In the genomic region with DNA sequence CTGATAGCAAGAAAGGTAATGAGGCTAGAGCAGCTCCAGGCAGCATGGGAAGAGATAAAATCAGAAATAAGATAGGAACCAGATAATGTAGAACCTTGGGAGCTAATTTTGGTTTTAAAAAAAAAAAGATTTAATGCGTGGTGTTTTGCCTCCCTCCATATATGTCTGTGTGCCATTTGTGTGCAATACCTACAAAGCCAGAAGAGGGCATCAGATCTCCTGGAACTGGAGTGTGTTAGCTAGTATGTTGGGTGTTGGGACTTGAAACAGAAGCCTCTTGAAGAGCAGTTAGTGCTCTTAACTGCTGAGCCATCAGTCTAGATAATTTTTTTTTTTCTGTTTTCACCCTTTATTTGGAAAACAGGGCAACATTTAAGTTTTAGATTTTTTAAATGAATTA, we compare ENCODE assay signal across 8 mouse cellular contexts. TPM values are rescaled to one million over a fixed set of nuclear protein-coding genes. Genes with fewer than 3 reads are reported as not detected.
DNase-seq lines count a peak whose midpoint lies in the region; ATAC-seq and TF ChIP-seq lines count a peak whose summit lies in the region.
"Had no signal": no experiment of that assay in that cellular context is flagged by ENCODE, and none has a peak within 500 bp of the region (broad histone marks: within the 10 kb centered on the region; RNA-seq: fewer than 3 reads in every experiment).

No protein-coding gene starts in this region.

- H3K9me3 ChIP-seq in midbrain, postnatal 0 days (ENCODE audit: low read length), result no peaks in the 10 kb centered on the region
- no peaks in the 10 kb centered on the region for H3K9me3 ChIP-seq in midbrain, embryonic 16.5 days (replicated peaks; ENCODE audit: control insufficient read depth, low read length, poor library complexity, severe bottlenecking)
- no peaks in the 10 kb centered on the region for H3K9me3 ChIP-seq in lung, postnatal 0 days (ENCODE audit: low read length)
- H3K9me3 ChIP-seq: megakaryocyte, embryonic 14.5 days had no signal

- 15% methylated on average over 1 of the region's 1 CpGs for WGBS in midbrain, postnatal 0 days
- 15% methylated on average over 1 of the region's 1 CpGs for WGBS in midbrain, embryonic 16.5 days
- WGBS in lung, postnatal 0 days, result 0% methylated on average over 1 of the region's 1 CpGs

- no peak for ATAC-seq in midbrain, postnatal 0 days (ENCODE audit: low FRiP score)
- ATAC-seq in midbrain, embryonic 16.5 days, result no peak
- ATAC-seq in lung, postnatal 0 days, result peak; percentile 27; the same call in 1 of the 2 replicates

- H3K36me3 ChIP-seq in midbrain, postnatal 0 days (ENCODE audit: insufficient read depth, low read length), result no peaks in the 10 kb centered on the region
- H3K36me3 ChIP-seq in midbrain, embryonic 16.5 days (ENCODE audit: control insufficient read depth, insufficient read depth, low read length), result no peaks in the 10 kb centered on the region
- H3K36me3 ChIP-seq in lung, postnatal 0 days (ENCODE audit: insufficient read depth, low read length), result no peaks in the 10 kb centered on the region
- no peaks in the 10 kb centered on the region for H3K36me3 ChIP-seq in splenic B cell, adult 2 months (ENCODE audit: control insufficient read depth, insufficient read depth, low read length, poor library complexity, severe bottlenecking)

- no peak overlapping the region for H3K4me3 ChIP-seq in midbrain, postnatal 0 days (ENCODE audit: low read depth, low read length)
- no peak overlapping the region for H3K4me3 ChIP-seq in midbrain, embryonic 16.5 days (ENCODE audit: low read depth, low read length)
- H3K4me3 ChIP-seq in lung, postnatal 0 days (ENCODE audit: low read depth, low read length), result no peak overlapping the region
- H3K4me3 ChIP-seq: megakaryocyte, embryonic 14.5 days had no signal

- no peaks in the 10 kb centered on the region for H3K27me3 ChIP-seq in midbrain, postnatal 0 days (ENCODE audit: insufficient read depth, low read length)
- no peaks in the 10 kb centered on the region for H3K27me3 ChIP-seq in midbrain, embryonic 16.5 days (ENCODE audit: control insufficient read depth, insufficient read depth, low read depth, low read length)
- H3K27me3 ChIP-seq in lung, postnatal 0 days (replicated peaks; ENCODE audit: insufficient read depth, low read length), result no peaks in the 10 kb centered on the region
- H3K27me3 ChIP-seq in splenic B cell, adult 2 months (ENCODE audit: control insufficient read depth, insufficient read depth, low read length, poor library complexity, severe bottlenecking), result no peaks in the 10 kb centered on the region
- H3K27me3 ChIP-seq: megakaryocyte, embryonic 14.5 days had no signal

- H3K27ac ChIP-seq in midbrain, postnatal 0 days (ENCODE audit: low read depth, low read length), result no peak overlapping the region
- H3K27ac ChIP-seq in midbrain, embryonic 16.5 days (ENCODE audit: low read length), result no peak overlapping the region
- H3K27ac ChIP-seq in lung, postnatal 0 days (ENCODE audit: low read length), result no peak overlapping the region

- TF ChIP-seq CTCF in midbrain, postnatal 0 days (IDR thresholded peaks at IDR 0.05), result peak; percentile 73
- peak; percentile 83 for TF ChIP-seq CTCF in lung, postnatal 0 days (IDR thresholded peaks at IDR 0.05)

- H3K9ac ChIP-seq in midbrain, postnatal 0 days (replicated peaks; ENCODE audit: low read length, poor library complexity, severe bottlenecking), result no peak overlapping the region
- no peak overlapping the region for H3K9ac ChIP-seq in midbrain, embryonic 16.5 days (ENCODE audit: low read depth, low read length)
- no peak overlapping the region for H3K9ac ChIP-seq in lung, postnatal 0 days (replicated peaks; ENCODE audit: low read depth)

- no peak for TF ChIP-seq EP300 in lung, postnatal 0 days (IDR thresholded peaks at IDR 0.05)

- H3K4me2 ChIP-seq in midbrain, postnatal 0 days (ENCODE audit: low read depth, low read length, poor library complexity, severe bottlenecking), result no peak overlapping the region
- H3K4me2 ChIP-seq in midbrain, embryonic 16.5 days (ENCODE audit: low read length), result no peak overlapping the region
- no peak overlapping the region for H3K4me2 ChIP-seq in lung, postnatal 0 days (replicated peaks; ENCODE audit: low read depth, low read length)

- no peaks in the 10 kb centered on the region for H3K4me1 ChIP-seq in midbrain, postnatal 0 days (ENCODE audit: insufficient read depth, low read length)
- H3K4me1 ChIP-seq in midbrain, embryonic 16.5 days (ENCODE audit: control insufficient read depth, insufficient read depth, low read length), result peaks cover 4% of the 10 kb centered on the region; the same call in 1 of the 2 replicates
- no peaks in the 10 kb centered on the region for H3K4me1 ChIP-seq in lung, postnatal 0 days (ENCODE audit: insufficient read depth, low read depth, low read length)

- DNase-seq in midbrain, postnatal 0 days (ENCODE audit: low spot score), result peak; percentile 55
- peak; percentile 76 for DNase-seq in T-cell, adult 2 months (ENCODE audit: low spot score)
- peak; percentile 85 for DNase-seq in embryo, embryonic 10.5 days (ENCODE audit: low spot score)
- DNase-seq in kidney, postnatal 25 days, result peak; percentile 51 to 81
- peak; percentile 92 for DNase-seq in lung, postnatal 0 days (ENCODE audit: low spot score)
- peak; percentile 85 for DNase-seq in splenic B cell, adult 2 months (ENCODE audit: low read depth, low spot score)

RNA-seq across cellular contexts. Expression of gene Dcaf8, which starts 4.3 kb away (rescaled TPM):
- total RNA-seq in midbrain, postnatal 0 days (2014; rRNA removed), result 64.6 and 72.8 TPM in 2 replicates
- polyA plus RNA-seq in midbrain, postnatal 0 days (2015; fragmentation: Nextera tagmentation; extraction: Ambion mirVana), result 66.8 and 67.6 TPM in 2 replicates
- 84.7 and 84.9 TPM in 2 replicates for polyA plus RNA-seq in midbrain, embryonic 16.5 days (2015; fragmentation: Nextera tagmentation; extraction: Ambion mirVana)
- 93.7 and 96.6 TPM in 2 replicates for polyA plus RNA-seq in lung, postnatal 0 days (2015; fragmentation: Nextera tagmentation; extraction: Ambion mirVana)

RNA-seq across cellular contexts. Expression of gene Pex19, which starts 17.0 kb away (rescaled TPM):
- total RNA-seq in midbrain, postnatal 0 days (2014; rRNA removed), result 154 and 200 TPM in 2 replicates
- polyA plus RNA-seq in midbrain, postnatal 0 days (2015; fragmentation: Nextera tagmentation; extraction: Ambion mirVana), result 140 and 146 TPM in 2 replicates
- 160 and 162 TPM in 2 replicates for polyA plus RNA-seq in midbrain, embryonic 16.5 days (2015; fragmentation: Nextera tagmentation; extraction: Ambion mirVana)
- 74.5 and 74.9 TPM in 2 replicates for polyA plus RNA-seq in lung, postnatal 0 days (2015; fragmentation: Nextera tagmentation; extraction: Ambion mirVana)
